Mouse (Mus musculus) ES-CJ7 (cell line): ENCODE measurements around the gene Hyal1.

Experiments used
- DNase-seq: peaks from one replicate; pipeline ENCODE4 v3.0.0; 2011; ENCODE audit warnings: low read depth, low spot score

The Hyal1 gene

GRCm38 (mm10) chr9:107594281-107595062 is 17.7 kb downstream of the Hyal1 start:
- DNase-seq: peak; percentile 90

GRCm38 (mm10) chr9:107596619-107597569 is 20.2 kb downstream of the Hyal1 start:
- no peak for DNase-seq

GRCm38 (mm10) chr9:107598385-107598784 is 21.7 kb downstream of the Hyal1 start:
- no peak for DNase-seq

GRCm38 (mm10) chr9:107599433-107599832 is 22.7 kb downstream of the Hyal1 start:
- peak; percentile 51 for DNase-seq

- peak; percentile 88 for DNase-seq
Measured at GRCm38 (mm10) chr9:107599842-107600241, 23.1 kb downstream of the Hyal1 start.

- DNase-seq: peak; percentile 66
Measured at GRCm38 (mm10) chr9:107600745-107601144, 24.0 kb downstream of the Hyal1 start.

GRCm38 (mm10) chr9:107601275-107601674 is 24.5 kb downstream of the Hyal1 start:
- no peak for DNase-seq

GRCm38 (mm10) chr9:107602068-107602648 is 25.4 kb downstream of the Hyal1 start:
- peak; percentile 87 for DNase-seq

- DNase-seq: no peak
Measured at GRCm38 (mm10) chr9:107603251-107603650, 26.5 kb downstream of the Hyal1 start.

GRCm38 (mm10) chr9:107605041-107605661 is 28.4 kb downstream of the Hyal1 start:
- DNase-seq: no peak

- no peak for DNase-seq
Measured at GRCm38 (mm10) chr9:107606591-107606990, 29.9 kb downstream of the Hyal1 start.

GRCm38 (mm10) chr9:107607036-107607435 is 30.3 kb downstream of the Hyal1 start:
- no peak for DNase-seq

GRCm38 (mm10) chr9:107607653-107608245 is 31.0 kb downstream of the Hyal1 start:
- no peak for DNase-seq

GRCm38 (mm10) chr9:107608741-107609432 is 32.2 kb downstream of the Hyal1 start, which contains the start of gene Sema3b:
Gene Sema3b, minus strand, starts transcription at chr9:107609229.
- no peak for DNase-seq

- DNase-seq: no peak
Measured at GRCm38 (mm10) chr9:107609433-107609830, 32.7 kb downstream of the Hyal1 start.

GRCm38 (mm10) chr9:107611456-107612190 is 34.9 kb downstream of the Hyal1 start:
- no peak for DNase-seq

- peak; percentile 92 for DNase-seq
Measured at GRCm38 (mm10) chr9:107612191-107612944, 35.6 kb downstream of the Hyal1 start.

- DNase-seq: no peak
Measured at GRCm38 (mm10) chr9:107612945-107613569, 36.3 kb downstream of the Hyal1 start.

- DNase-seq: no peak
Measured at GRCm38 (mm10) chr9:107615035-107615434, 38.3 kb downstream of the Hyal1 start.
